Mouse (Mus musculus) ES-Bruce4 (cell line): Measurements from ENCODE around the gene Snap29.

Source experiments
- CTCF ChIP-seq: IDR thresholded peaks from one replicate; pipeline ENCODE4 v1.8.1; 2011; ENCODE audit warnings: low read depth, low read length
- EP300 ChIP-seq: IDR thresholded peaks from 2 replicates; pipeline ENCODE4 v1.6.1; 2011; ENCODE audit warnings: low read depth, low read length; ENCODE audit not compliant: insufficient read depth
- POLR2A ChIP-seq: IDR thresholded peaks from one replicate; pipeline ENCODE4 v1.8.1; 2011; ENCODE audit warnings: low read length; ENCODE audit not compliant: insufficient read depth

DNA sequence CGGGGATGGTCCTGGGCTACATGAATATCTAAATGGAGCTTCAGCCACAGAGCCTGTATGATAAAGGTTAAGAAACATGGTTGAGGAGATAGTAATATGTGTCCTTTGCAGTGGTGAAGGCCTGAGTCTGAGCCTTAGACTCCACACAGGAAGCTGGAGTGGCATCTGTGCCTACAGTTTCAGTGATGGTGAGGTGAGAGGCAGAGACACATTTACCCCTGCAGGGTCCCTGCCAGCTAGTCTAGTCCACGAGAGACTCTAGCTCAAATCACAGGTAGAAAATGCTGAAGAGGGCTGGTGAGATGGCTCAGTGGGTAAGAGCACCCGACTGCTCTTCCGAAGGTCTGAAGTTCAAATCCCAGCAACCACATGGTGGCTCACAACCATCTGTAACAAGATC lies 69.5 kb downstream of the Snap29 start:
- TF ChIP-seq CTCF (no peak), POLR2A (no peak), EP300 (no peak)
